Mouse (Mus musculus): ENCODE data around the gene H2al1c.
"Not testable (repeated sequence)": the region's sequence is repeated elsewhere in the genome, so short reads cannot be mapped to it uniquely, and the experiment has no call there.

GRCm38 (mm10) chrX:11324359-11324758 is 18.9 kb downstream of the H2al1c start, which contains the start of gene H2al1i:
- not testable (repeated sequence) for TF ChIP-seq CTCF (IDR thresholded peaks at IDR 0.05; ENCODE audit: low read depth, low read length); POLR2A (IDR thresholded peaks at IDR 0.05; ENCODE audit: extremely low read depth, insufficient read depth, low read length)

All from liver, adult 2 months (tissue).